Mouse (Mus musculus) ES-CJ7 (cell line): ENCODE data around the gene Fndc3b.
A peak's percentile ranks its signal among the peaks of the same experiment; 100 is the strongest.

Experiments
- DNase-seq: peaks from one replicate; pipeline ENCODE4 v3.0.0; 2011; ENCODE audit warnings: low read depth, low spot score

The Fndc3b gene

GRCm38 (mm10) chr3:27557100-27558004, 153.8 kb downstream of the Fndc3b start:
- no peak for DNase-seq

- DNase-seq = no peak
These were observed 155.6 kb downstream of the Fndc3b start for GRCm38 (mm10) chr3:27555401-27555940.

- DNase-seq = no peak
These were observed 156.8 kb downstream of the Fndc3b start for GRCm38 (mm10) chr3:27554325-27554724.

- no peak for DNase-seq
These were observed 157.3 kb downstream of the Fndc3b start for GRCm38 (mm10) chr3:27553781-27554180.

GRCm38 (mm10) chr3:27551005-27551404, 160.1 kb downstream of the Fndc3b start:
- DNase-seq = no peak

- DNase-seq = no peak
These were observed 160.7 kb downstream of the Fndc3b start for GRCm38 (mm10) chr3:27550409-27550808.

- peak; percentile 59 for DNase-seq
These were observed 165.5 kb downstream of the Fndc3b start for GRCm38 (mm10) chr3:27545651-27546050.

- no peak for DNase-seq
These were observed 167.0 kb downstream of the Fndc3b start for GRCm38 (mm10) chr3:27544061-27544460.

- DNase-seq = no peak
These were observed 169.3 kb downstream of the Fndc3b start for GRCm38 (mm10) chr3:27541841-27542240.

GRCm38 (mm10) chr3:27541181-27541580, 169.9 kb downstream of the Fndc3b start:
- DNase-seq = peak; percentile 81

GRCm38 (mm10) chr3:27534208-27534607, 176.9 kb downstream of the Fndc3b start:
- DNase-seq = no peak

- no peak for DNase-seq
These were observed 177.4 kb downstream of the Fndc3b start for GRCm38 (mm10) chr3:27533721-27534120.

GRCm38 (mm10) chr3:27531993-27532392, 179.1 kb downstream of the Fndc3b start:
- peak; percentile 57 for DNase-seq

GRCm38 (mm10) chr3:27530370-27530769, 180.7 kb downstream of the Fndc3b start:
- DNase-seq = no peak

GRCm38 (mm10) chr3:27529221-27530051, 181.7 kb downstream of the Fndc3b start:
- peak; percentile 17 for DNase-seq

GRCm38 (mm10) chr3:27526991-27527390, 184.1 kb downstream of the Fndc3b start:
- no peak for DNase-seq

- DNase-seq = no peak
These were observed 187.8 kb downstream of the Fndc3b start for GRCm38 (mm10) chr3:27523176-27523936.

- no peak for DNase-seq
These were observed 190.7 kb downstream of the Fndc3b start for GRCm38 (mm10) chr3:27520391-27520790.

GRCm38 (mm10) chr3:27519481-27519880, 191.6 kb downstream of the Fndc3b start:
- DNase-seq = no peak

- no peak for DNase-seq
These were observed 192.2 kb downstream of the Fndc3b start for GRCm38 (mm10) chr3:27518935-27519334.

- DNase-seq = peak; percentile 11
These were observed 194.6 kb downstream of the Fndc3b start for GRCm38 (mm10) chr3:27516536-27516935.
